Mouse (Mus musculus) neural tube, embryonic 11.5 days (tissue): Measurements from ENCODE around the gene Zfp219. TPM values are rescaled to one million over a fixed set of nuclear protein-coding genes. Genes with fewer than 3 reads are reported as not detected.
"Not testable (repeated sequence)": the region's sequence is repeated elsewhere in the genome, so short reads cannot be mapped to it uniquely, and the experiment has no call there.

Source experiments
- ATAC-seq: fragments of 200-750 bp; cut with Nextera tagmentation; 2 replicates; pipeline ENCODE4 v1.8.0; 2017; ENCODE audit warnings: moderate number of reproducible peaks, mild to moderate bottlenecking, moderate TSS enrichment, moderate library complexity; ENCODE audit not compliant: insufficient read depth, low FRiP score, low TSS enrichment
- DNase-seq: peaks from one replicate; pipeline ENCODE4 v3.0.0-alpha.2; 2015; ENCODE audit warnings: low spot score
- H3K27ac ChIP-seq: fragments of 300-500 bp; sonication (generic); 2 replicates; pipeline ENCODE4 v1.5.1; 2014; ENCODE audit warnings: low read depth, mild to moderate bottlenecking, low read length
- H3K27me3 ChIP-seq: fragments of 300-500 bp; sonication (generic); 2 replicates; pipeline ENCODE4 v1.6.1; 2014; ENCODE audit warnings: mild to moderate bottlenecking, low read length, mixed read lengths; ENCODE audit not compliant: control insufficient read depth, insufficient read depth
- H3K36me3 ChIP-seq: fragments of 300-500 bp; sonication (generic); 2 replicates; pipeline ENCODE4 v1.6.1; 2014; ENCODE audit warnings: mild to moderate bottlenecking, low read length, moderate library complexity, mixed read lengths; ENCODE audit not compliant: control insufficient read depth, insufficient read depth
- H3K4me1 ChIP-seq: fragments of 300-500 bp; sonication (generic); 2 replicates; pipeline ENCODE4 v1.6.1; 2014; ENCODE audit warnings: low read length, mixed read lengths; ENCODE audit not compliant: control insufficient read depth, insufficient read depth
- H3K4me2 ChIP-seq: fragments of 300-500 bp; sonication (generic); 2 replicates; pipeline ENCODE4 v1.6.1; 2014; ENCODE audit warnings: low read depth, mild to moderate bottlenecking, moderate library complexity
- H3K4me3 ChIP-seq: fragments of 300-500 bp; sonication (generic); 2 replicates; pipeline ENCODE4 v1.5.1; 2014; ENCODE audit warnings: low read depth, low read length
- H3K9ac ChIP-seq: fragments of 300-500 bp; sonication (generic); 2 replicates; pipeline ENCODE4 v1.6.1; 2014; ENCODE audit warnings: mild to moderate bottlenecking, low read length
- H3K9me3 ChIP-seq: fragments of 300-500 bp; sonication (generic); 2 replicates; pipeline ENCODE4 v1.6.1; 2016; ENCODE audit warnings: low read length; ENCODE audit not compliant: control insufficient read depth
- WGBS: fragments of 180-500 bp; shearing (Covaris S2); extraction: QIAGEN DNeasy Blood & Tissue Kit; methylation state at CpG from one replicate; pipeline ENCODE4 v1.1.7; 2014; 5-methylcytosine and 5-hydroxymethylcytosine counted together
- polyA plus RNA-seq: library from polyadenylated mRNA; unstranded; fragments of >200 nt; fragmentation: Nextera tagmentation; extraction: Ambion mirVana; gene quantifications from 2 replicates; pipeline ENCODE4 v1.2.1, GENCODE M21; 2014

The Zfp219 gene
- 70.6 and 83.3 TPM in 2 replicates for polyA plus RNA-seq

DNA sequence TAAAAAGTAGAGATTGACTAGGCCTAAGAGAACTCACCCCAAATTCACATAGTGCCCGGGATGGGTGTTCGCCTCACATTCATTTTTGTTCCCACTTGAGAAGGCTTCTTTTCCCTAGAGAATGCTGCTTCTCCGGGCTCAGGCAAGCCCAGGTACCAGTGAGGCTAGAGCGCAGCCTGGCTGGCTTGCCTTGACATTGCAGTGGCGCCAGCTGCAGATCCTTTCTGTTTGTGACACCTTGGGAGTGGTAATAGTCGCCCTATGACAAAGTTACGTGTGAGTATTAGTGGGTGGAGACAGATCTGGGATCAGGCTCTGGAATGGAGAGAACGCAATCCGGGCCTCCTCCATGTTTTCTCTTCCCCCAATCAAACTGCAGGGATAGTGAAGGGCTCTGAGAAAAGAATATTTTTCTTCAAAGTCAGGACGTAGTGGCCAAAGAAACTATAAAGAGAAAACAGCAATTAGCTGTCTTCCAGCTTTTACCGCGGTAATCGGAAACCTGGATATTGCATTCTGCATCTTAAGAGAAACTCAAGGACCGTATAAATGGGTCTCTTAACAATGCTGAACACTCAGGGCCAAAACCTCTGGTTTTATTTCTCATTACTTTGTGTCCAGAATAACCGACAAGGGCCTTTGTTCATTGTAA lies at the start of gene Zfp219:
Zfp219 (minus strand) TSS at position 248 of the 652 bp plus-strand sequence.
- DNase-seq (peak; percentile 78), ATAC-seq (peak; percentile 24)
- Histone ChIP-seq H3K9me3 (no peaks in the 10 kb centered on the region), H3K27me3 (no peaks in the 10 kb centered on the region), H3K4me2 (peak within 1 kb of the TSS; percentile 73), H3K36me3 (no peaks in the 10 kb centered on the region), H3K4me3 (peak within 1 kb of the TSS; percentile 47), H3K27ac (peak within 1 kb of the TSS; percentile 96), H3K4me1 (peaks cover 34% of the 10 kb centered on the region), H3K9ac (peak within 1 kb of the TSS; percentile 73)
- WGBS: 9% methylated on average over 15 of the region's 15 CpGs

- Histone ChIP-seq H3K4me1 (no peaks in the 10 kb centered on the region), H3K27ac (no peak overlapping the region), H3K27me3 (no peaks in the 10 kb centered on the region), H3K9ac (no peak overlapping the region), H3K4me3 (no peak overlapping the region), H3K36me3 (no peaks in the 10 kb centered on the region), H3K9me3 (no peaks in the 10 kb centered on the region), H3K4me2 (no peak overlapping the region)
- ATAC-seq (no peak), DNase-seq (no peak)
- 47% methylated on average over 4 of the region's 4 CpGs for WGBS
Observed at GRCm38 (mm10) chr14:52066135-52066534, 45.6 kb upstream of the Zfp219 start.

DNA sequence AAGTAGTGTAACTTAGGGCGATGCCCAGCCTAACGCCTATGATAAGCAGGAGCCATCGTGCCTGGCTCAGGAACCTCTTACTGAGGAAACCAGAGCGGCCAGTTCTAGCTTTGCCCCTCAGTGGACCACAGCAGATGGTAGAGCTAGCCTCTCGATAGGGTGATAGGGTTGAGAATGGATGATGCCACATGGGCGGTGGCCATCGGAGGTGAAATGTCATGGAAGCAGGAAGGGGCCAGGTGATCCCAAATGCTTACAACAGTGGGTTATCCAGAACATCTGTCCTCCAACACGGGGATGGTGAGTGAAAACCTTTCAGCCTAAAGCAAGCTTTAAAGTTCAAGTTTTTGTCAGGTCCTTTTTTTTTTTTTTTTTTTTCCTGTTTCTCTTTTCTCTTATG lies 41.3 kb upstream of the Zfp219 start:
- no peaks in the 10 kb centered on the region for H3K27me3 ChIP-seq
- H3K4me3 ChIP-seq: no peak overlapping the region
- H3K27ac ChIP-seq: no peak overlapping the region
- no peak for ATAC-seq
- H3K9me3 ChIP-seq: no peaks in the 10 kb centered on the region
- H3K4me1 ChIP-seq: no peaks in the 10 kb centered on the region
- no peak overlapping the region for H3K4me2 ChIP-seq
- no peaks in the 10 kb centered on the region for H3K36me3 ChIP-seq
- 88% methylated on average over 8 of the region's 8 CpGs for WGBS
- no peak overlapping the region for H3K9ac ChIP-seq
- no peak for DNase-seq

GRCm38 (mm10) chr14:52060800-52061199 lies 40.3 kb upstream of the Zfp219 start:
- Histone ChIP-seq H3K4me1 (no peaks in the 10 kb centered on the region), H3K9ac (no peak overlapping the region), H3K4me2 (no peak overlapping the region), H3K27ac (no peak overlapping the region), H3K27me3 (no peaks in the 10 kb centered on the region), H3K4me3 (no peak overlapping the region), H3K36me3 (no peaks in the 10 kb centered on the region), H3K9me3 (no peaks in the 10 kb centered on the region)
- DNase-seq: no peak
- 90% methylated on average over 1 of the region's 1 CpGs for WGBS
- ATAC-seq: no peak

DNA sequence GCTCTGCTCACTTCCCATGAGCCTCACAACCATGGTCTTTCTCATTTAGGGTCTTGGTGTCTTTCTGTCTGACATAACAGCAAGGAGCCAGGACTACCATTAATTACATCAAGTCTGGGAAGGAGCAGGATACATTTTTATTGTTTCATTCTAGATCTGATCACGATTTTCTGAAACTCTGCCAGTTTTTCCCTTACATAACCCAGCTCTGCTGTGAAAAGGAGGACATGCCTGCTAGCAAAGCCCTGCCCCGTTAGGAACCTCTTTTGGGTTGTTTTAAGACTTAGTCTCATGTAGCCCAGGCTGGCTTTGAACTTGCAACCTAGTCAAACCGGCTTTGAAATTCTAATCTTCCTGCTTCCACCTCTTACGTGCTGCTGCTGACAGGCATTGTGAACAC lies 39.4 kb upstream of the Zfp219 start:
- Histone ChIP-seq H3K9me3 (no peaks in the 10 kb centered on the region), H3K27me3 (no peaks in the 10 kb centered on the region), H3K36me3 (no peaks in the 10 kb centered on the region), H3K9ac (no peak overlapping the region), H3K4me3 (no peak overlapping the region), H3K27ac (no peak overlapping the region), H3K4me1 (no peaks in the 10 kb centered on the region), H3K4me2 (no peak overlapping the region)
- 70% methylated on average over 4 of the region's 4 CpGs for WGBS
- no peak for ATAC-seq
- DNase-seq: no peak

- not testable (repeated sequence) for H3K27me3 ChIP-seq, ATAC-seq, H3K27ac ChIP-seq, DNase-seq, H3K9me3 ChIP-seq, H3K4me1 ChIP-seq, H3K4me2 ChIP-seq, H3K36me3 ChIP-seq, H3K4me3 ChIP-seq, H3K9ac ChIP-seq
- 90% methylated on average over 3 of the region's 3 CpGs for WGBS
Observed at GRCm38 (mm10) chr14:52052720-52053119, 32.2 kb upstream of the Zfp219 start.

DNA sequence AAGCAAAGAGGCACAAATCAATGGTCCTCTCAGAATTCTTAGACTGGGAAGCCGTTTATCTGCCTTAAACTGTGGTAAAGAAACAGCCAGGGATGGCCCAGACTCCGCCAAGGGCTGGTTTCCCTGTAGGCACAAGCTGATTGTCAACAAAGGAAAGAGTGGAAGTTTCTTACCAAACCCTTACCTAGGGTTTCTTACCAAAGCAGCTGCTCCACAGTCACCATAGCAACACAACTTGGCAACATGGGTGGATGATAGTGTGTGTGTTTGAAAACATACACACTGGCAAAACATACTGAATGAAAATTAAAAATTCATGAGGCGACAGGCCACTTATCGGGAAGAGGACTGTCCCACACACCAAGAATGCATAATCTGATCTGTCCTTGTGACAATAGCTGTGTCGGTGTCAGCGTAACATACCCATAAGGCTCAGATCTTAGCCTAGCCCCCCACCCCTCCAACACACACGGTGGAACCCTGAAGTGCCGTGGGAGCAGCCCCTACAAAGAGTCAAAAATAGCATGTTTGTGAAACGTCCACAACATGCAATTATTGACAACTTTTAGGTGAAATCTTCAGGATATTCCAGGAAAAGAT lies 25.5 kb upstream of the Zfp219 start:
- no peak overlapping the region for H3K9ac ChIP-seq
- H3K9me3 ChIP-seq: no peaks in the 10 kb centered on the region
- H3K4me1 ChIP-seq: no peaks in the 10 kb centered on the region
- no peak overlapping the region for H3K27ac ChIP-seq
- no peaks in the 10 kb centered on the region for H3K36me3 ChIP-seq
- H3K4me2 ChIP-seq: no peak overlapping the region
- no peak for ATAC-seq
- 75% methylated on average over 9 of the region's 9 CpGs for WGBS
- H3K27me3 ChIP-seq: no peaks in the 10 kb centered on the region
- DNase-seq: no peak
- no peak overlapping the region for H3K4me3 ChIP-seq

GRCm38 (mm10) chr14:52044901-52045678 lies 24.6 kb upstream of the Zfp219 start:
- no peaks in the 10 kb centered on the region for H3K9me3 ChIP-seq
- no peaks in the 10 kb centered on the region for H3K4me1 ChIP-seq
- ATAC-seq (0 out of 2 replicates have a peak, but pooled peaks have one; percentile 60), DNase-seq (peak; percentile 54)
- H3K4me2 ChIP-seq: no peak overlapping the region
- H3K36me3 ChIP-seq: no peaks in the 10 kb centered on the region
- H3K9ac ChIP-seq: no peak overlapping the region
- no peaks in the 10 kb centered on the region for H3K27me3 ChIP-seq
- WGBS: 8% methylated on average over 8 of the region's 8 CpGs
- H3K4me3 ChIP-seq: no peak overlapping the region
- no peak overlapping the region for H3K27ac ChIP-seq
